Mouse (Mus musculus) heart, embryonic 11.5 days (tissue): ENCODE measurements around the gene Aspg. TPM values are rescaled to one million over a fixed set of nuclear protein-coding genes. Genes with fewer than 3 reads are reported as not detected.
A peak's percentile ranks its signal among the peaks of the same experiment; 100 is the strongest.

Experiments
- ATAC-seq: fragments of 200-750 bp; cut with Nextera tagmentation; replicated peaks from 2 replicates; pipeline ENCODE4 v1.8.0; 2017; ENCODE audit warnings: moderate library complexity; ENCODE audit not compliant: insufficient number of reproducible peaks, low FRiP score, low TSS enrichment
- H3K27ac ChIP-seq: fragments of 300-500 bp; sonication (generic); 2 replicates; pipeline ENCODE4 v1.5.1; 2014; ENCODE audit warnings: mild to moderate bottlenecking, low read depth, low read length
- H3K27me3 ChIP-seq: fragments of 300-500 bp; sonication (generic); 2 replicates; pipeline ENCODE4 v1.6.1; 2014; ENCODE audit warnings: mild to moderate bottlenecking, low read length, mixed read lengths; ENCODE audit not compliant: control insufficient read depth, insufficient read depth
- H3K36me3 ChIP-seq: fragments of 300-500 bp; sonication (generic); 2 replicates; pipeline ENCODE4 v1.6.1; 2014; ENCODE audit warnings: mild to moderate bottlenecking, low read length, moderate library complexity, mixed read lengths; ENCODE audit not compliant: control insufficient read depth, insufficient read depth
- H3K4me1 ChIP-seq: fragments of 300-500 bp; sonication (generic); 2 replicates; pipeline ENCODE4 v1.6.1; 2014; ENCODE audit warnings: low read length; ENCODE audit not compliant: control insufficient read depth, insufficient read depth
- H3K4me2 ChIP-seq: fragments of 300-500 bp; sonication (generic); 2 replicates; pipeline ENCODE4 v1.6.1; 2014; ENCODE audit warnings: mild to moderate bottlenecking, moderate library complexity
- H3K4me3 ChIP-seq: fragments of 300-500 bp; sonication (generic); 2 replicates; pipeline ENCODE4 v1.5.1; 2014; ENCODE audit warnings: low read depth, low read length
- H3K9ac ChIP-seq: fragments of 300-500 bp; sonication (generic); 2 replicates; pipeline ENCODE4 v1.6.1; 2014; ENCODE audit warnings: mild to moderate bottlenecking, low read depth, low read length, moderate library complexity
- H3K9me3 ChIP-seq: fragments of 300-500 bp; sonication (generic); replicated peaks from 2 replicates; pipeline ENCODE4 v1.6.1; 2016; ENCODE audit warnings: low read length; ENCODE audit not compliant: control insufficient read depth
- WGBS: fragments of 180-500 bp; shearing (Covaris S2); extraction: QIAGEN DNeasy Blood & Tissue Kit; methylation state at CpG from one replicate; pipeline ENCODE4 v1.1.7; 2014; ENCODE audit not compliant: insufficient replicate concordance; 5-methylcytosine and 5-hydroxymethylcytosine counted together
- polyA plus RNA-seq: library from polyadenylated mRNA; unstranded; fragments of >200 nt; fragmentation: Nextera tagmentation; extraction: Ambion mirVana; gene quantifications from 2 replicates; pipeline ENCODE4 v1.2.1, GENCODE M21; 2014

The Aspg gene
- polyA plus RNA-seq: 0.56 and 1.4 TPM in 2 replicates

GRCm38 (mm10) chr12:112106541-112106971, at the start of gene Aspg:
Gene Aspg, plus strand, starts transcription at chr12:112106679.
- no peak; the same call in 1 of the 2 replicates for ATAC-seq
- Histone ChIP-seq H3K4me1 (no peaks in the 10 kb centered on the region), H3K4me2 (peak within 1 kb of the TSS; percentile 62), H3K4me3 (peak within 1 kb of the TSS; percentile 32), H3K9me3 (no peaks in the 10 kb centered on the region), H3K36me3 (no peaks in the 10 kb centered on the region), H3K9ac (no peak within 1 kb of the TSS), H3K27me3 (peaks cover 22% of the 10 kb centered on the region), H3K27ac (no peak within 1 kb of the TSS)
- 2% methylated on average over 14 of the region's 14 CpGs for WGBS

GRCm38 (mm10) chr12:112077651-112078050, 28.8 kb upstream of the Aspg start:
- H3K4me2 ChIP-seq: no peak overlapping the region
- WGBS: 1% methylated on average over 6 of the region's 6 CpGs
- H3K4me1 ChIP-seq: no peaks in the 10 kb centered on the region
- H3K4me3 ChIP-seq: no peak overlapping the region
- no peaks in the 10 kb centered on the region for H3K27me3 ChIP-seq
- H3K27ac ChIP-seq: no peak overlapping the region
- no peaks in the 10 kb centered on the region for H3K9me3 ChIP-seq
- no peak overlapping the region for H3K9ac ChIP-seq
- ATAC-seq: 0 out of 2 replicates have a peak, but pooled peaks have one; percentile 26
- no peaks in the 10 kb centered on the region for H3K36me3 ChIP-seq

- no peaks in the 10 kb centered on the region for H3K27me3 ChIP-seq
- no peak overlapping the region for H3K27ac ChIP-seq
- no peak for ATAC-seq
- H3K4me2 ChIP-seq: no peak overlapping the region
- no peaks in the 10 kb centered on the region for H3K36me3 ChIP-seq
- WGBS: 71% methylated on average over 8 of the region's 8 CpGs
- H3K9ac ChIP-seq: no peak overlapping the region
- no peaks in the 10 kb centered on the region for H3K4me1 ChIP-seq
- no peaks in the 10 kb centered on the region for H3K9me3 ChIP-seq
- H3K4me3 ChIP-seq: no peak overlapping the region
Observed at GRCm38 (mm10) chr12:112079911-112080310, 26.6 kb upstream of the Aspg start.

- Histone ChIP-seq H3K9me3 (no peaks in the 10 kb centered on the region), H3K27ac (no peak overlapping the region), H3K4me1 (no peaks in the 10 kb centered on the region), H3K27me3 (no peaks in the 10 kb centered on the region), H3K36me3 (no peaks in the 10 kb centered on the region), H3K4me3 (no peak overlapping the region), H3K9ac (no peak overlapping the region), H3K4me2 (no peak overlapping the region)
- 88% methylated on average over 4 of the region's 4 CpGs for WGBS
- ATAC-seq: no peak
Observed at GRCm38 (mm10) chr12:112080911-112081310, 25.6 kb upstream of the Aspg start.

GRCm38 (mm10) chr12:112082241-112082640, 24.2 kb upstream of the Aspg start:
- no peaks in the 10 kb centered on the region for H3K27me3 ChIP-seq
- no peaks in the 10 kb centered on the region for H3K9me3 ChIP-seq
- no peak overlapping the region for H3K4me2 ChIP-seq
- no peaks in the 10 kb centered on the region for H3K4me1 ChIP-seq
- no peaks in the 10 kb centered on the region for H3K36me3 ChIP-seq
- no peak overlapping the region for H3K4me3 ChIP-seq
- ATAC-seq: no peak
- WGBS: 46% methylated on average over 1 of the region's 1 CpGs
- H3K9ac ChIP-seq: no peak overlapping the region
- H3K27ac ChIP-seq: no peak overlapping the region

GRCm38 (mm10) chr12:112086250-112086649, 20.2 kb upstream of the Aspg start:
- Histone ChIP-seq H3K4me2 (no peak overlapping the region), H3K9me3 (no peaks in the 10 kb centered on the region), H3K27me3 (0 out of 2 replicates have a peak, but pooled peaks cover 3% of the 10 kb centered on the region), H3K4me3 (no peak overlapping the region), H3K9ac (no peak overlapping the region), H3K27ac (no peak overlapping the region), H3K4me1 (no peaks in the 10 kb centered on the region), H3K36me3 (no peaks in the 10 kb centered on the region)
- ATAC-seq: no peak
- WGBS: 81% methylated on average over 3 of the region's 3 CpGs

GRCm38 (mm10) chr12:112086726-112087125, 19.8 kb upstream of the Aspg start:
- Histone ChIP-seq H3K27ac (no peak overlapping the region), H3K4me3 (no peak overlapping the region), H3K9ac (no peak overlapping the region), H3K36me3 (no peaks in the 10 kb centered on the region), H3K27me3 (0 out of 2 replicates have a peak, but pooled peaks cover 3% of the 10 kb centered on the region), H3K4me2 (no peak overlapping the region), H3K9me3 (no peaks in the 10 kb centered on the region), H3K4me1 (no peaks in the 10 kb centered on the region)
- 67% methylated on average over 6 of the region's 6 CpGs for WGBS
- no peak for ATAC-seq

GRCm38 (mm10) chr12:112088609-112089324, 17.7 kb upstream of the Aspg start:
- Histone ChIP-seq H3K4me3 (no peak overlapping the region), H3K4me2 (no peak overlapping the region), H3K36me3 (no peaks in the 10 kb centered on the region), H3K27ac (no peak overlapping the region), H3K4me1 (no peaks in the 10 kb centered on the region), H3K9ac (no peak overlapping the region), H3K9me3 (no peaks in the 10 kb centered on the region), H3K27me3 (0 out of 2 replicates have a peak, but pooled peaks cover 3% of the 10 kb centered on the region)
- ATAC-seq: no peak
- WGBS: 51% methylated on average over 12 of the region's 12 CpGs

- Histone ChIP-seq H3K9me3 (no peaks in the 10 kb centered on the region), H3K9ac (no peak overlapping the region), H3K27ac (no peak overlapping the region), H3K4me3 (no peak overlapping the region), H3K4me2 (peak overlapping the region; percentile 31), H3K4me1 (no peaks in the 10 kb centered on the region), H3K36me3 (no peaks in the 10 kb centered on the region), H3K27me3 (0 out of 2 replicates have a peak, but pooled peaks cover 3% of the 10 kb centered on the region)
- ATAC-seq: no peak
- WGBS: 10% methylated on average over 12 of the region's 12 CpGs
Observed at GRCm38 (mm10) chr12:112091054-112091453, 15.4 kb upstream of the Aspg start.
